Mouse (Mus musculus) C3H10T1/2 (cell line): ENCODE data around the gene Olfr648. TPM values are rescaled to one million over a fixed set of nuclear protein-coding genes. Genes with fewer than 3 reads are reported as not detected.

Experiments used
- polyA plus RNA-seq, 2 experiments: library from polyadenylated mRNA; unstranded; fragments of >200 nt; fragmentation: generic; extraction: Trizol; gene quantifications; one replicate each; pipeline ENCODE4 v1.2.1; 2012; ENCODE audit warnings: missing spikeins in 2 of 2

The Olfr648 gene
- under 1 TPM in 1 of 2 experiments, not detected in 1; 0.01 TPM for polyA plus RNA-seq

DNA sequence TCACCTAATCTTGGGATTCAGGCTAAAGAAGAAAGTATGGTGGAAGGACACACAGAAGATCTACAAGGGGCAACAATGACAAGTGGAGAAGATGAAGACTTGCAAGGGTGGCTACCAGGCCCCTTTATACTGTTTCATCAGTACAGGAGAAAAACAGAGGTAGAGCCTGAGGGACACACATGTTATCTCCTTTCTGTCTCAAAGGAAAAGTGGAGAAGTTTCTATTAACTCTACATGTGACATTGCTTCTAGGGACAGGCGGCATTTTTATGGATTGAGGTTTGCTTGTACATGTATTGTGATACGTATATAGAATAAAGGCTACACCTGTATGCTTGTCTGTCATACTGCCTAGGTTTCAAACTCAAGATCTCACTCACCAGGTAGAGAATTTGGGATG lies at the start of gene Olfr648:
Olfr648 (minus strand) TSS at position 101 of the 400 bp plus-strand sequence.

DNA sequence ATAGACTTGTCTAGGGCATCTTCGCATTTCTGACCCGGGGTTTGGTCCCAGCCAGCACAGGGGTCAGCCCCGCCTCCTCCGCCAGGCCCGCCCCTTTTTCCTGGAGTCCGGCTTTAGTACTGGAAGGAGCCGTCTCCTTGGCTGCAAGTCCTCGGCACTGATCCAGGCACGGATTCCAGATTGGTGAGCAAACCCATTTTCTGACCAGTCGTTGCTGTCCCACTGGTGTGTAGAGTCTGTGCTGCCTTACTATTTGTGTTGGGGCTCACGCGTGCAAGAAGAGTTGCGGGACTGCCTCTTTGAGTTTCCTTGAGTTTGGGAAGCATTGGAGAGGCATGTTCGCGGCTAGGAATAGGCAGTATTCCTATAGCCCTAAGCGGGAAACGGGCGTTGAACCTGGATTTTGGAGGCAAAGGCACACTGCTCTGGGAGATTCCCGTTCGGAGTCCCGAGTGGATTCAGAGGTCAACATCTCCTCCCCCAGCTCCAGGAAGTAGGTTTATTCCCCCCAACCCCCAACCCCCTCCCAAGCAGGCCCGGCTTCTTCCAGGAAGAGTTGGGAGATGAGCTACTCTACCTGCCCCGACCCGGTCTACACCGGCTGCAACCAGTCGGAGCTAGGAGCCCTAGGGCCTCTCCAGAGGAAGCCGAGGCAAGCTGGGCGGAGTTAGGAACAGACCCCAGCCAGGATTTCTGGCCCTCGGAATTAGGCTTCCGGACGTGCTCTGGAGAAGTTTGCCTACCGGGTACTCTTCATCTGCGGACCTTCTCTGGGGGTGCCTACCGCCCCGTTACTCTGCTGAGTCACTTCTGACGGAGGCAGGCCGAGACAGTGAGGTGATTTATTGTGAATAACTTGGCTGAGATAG lies 35.7 kb upstream of the Olfr648 start, which contains the start of gene Trim6:
Trim6 (plus strand) TSS at position 93 of the 869 bp plus-strand sequence.

DNA sequence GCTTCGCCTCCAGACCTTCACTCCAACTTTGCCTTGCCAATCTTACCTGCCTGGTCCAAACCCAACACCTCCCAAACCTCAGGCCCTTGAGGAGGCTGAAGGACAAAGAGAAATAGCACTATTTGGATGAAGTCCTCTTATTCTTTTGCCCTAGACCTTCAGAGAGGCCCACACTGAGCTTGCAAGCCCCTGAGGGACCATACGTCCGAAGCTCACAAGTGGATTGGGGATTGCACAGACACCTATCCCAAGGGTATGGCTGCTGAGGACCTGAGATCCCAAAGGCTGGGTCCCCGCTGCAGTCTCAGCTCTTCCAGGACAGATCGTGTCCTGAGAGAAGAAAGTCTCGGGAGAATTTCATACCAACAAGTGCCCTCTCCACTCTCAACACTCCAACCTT lies 12.7 kb upstream of the Olfr648 start, which contains the start of gene Olfr649:
Olfr649 (minus strand) TSS at position 101 of the 400 bp plus-strand sequence.

DNA sequence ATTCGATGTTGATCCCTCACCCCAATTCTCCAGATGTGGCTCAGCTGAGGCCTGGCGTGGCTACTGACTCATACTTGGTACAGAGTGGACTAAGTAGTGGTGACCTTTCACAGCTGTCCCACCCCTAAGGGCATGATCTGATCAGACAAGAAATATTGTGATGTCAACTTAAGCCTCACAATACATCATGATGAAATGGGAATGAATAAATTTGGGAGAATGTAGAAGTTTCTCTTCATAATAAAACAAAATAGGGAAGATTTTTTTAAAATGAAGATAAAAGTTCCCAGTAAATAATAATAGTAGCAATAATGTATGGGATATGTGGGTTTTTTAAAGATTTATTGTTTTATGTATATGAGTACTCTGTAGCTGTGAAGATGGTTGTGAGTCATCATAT lies 32.7 kb downstream of the Olfr648 start, which contains the start of gene Ubqlnl:
Ubqlnl (minus strand) TSS at position 101 of the 400 bp plus-strand sequence.

DNA sequence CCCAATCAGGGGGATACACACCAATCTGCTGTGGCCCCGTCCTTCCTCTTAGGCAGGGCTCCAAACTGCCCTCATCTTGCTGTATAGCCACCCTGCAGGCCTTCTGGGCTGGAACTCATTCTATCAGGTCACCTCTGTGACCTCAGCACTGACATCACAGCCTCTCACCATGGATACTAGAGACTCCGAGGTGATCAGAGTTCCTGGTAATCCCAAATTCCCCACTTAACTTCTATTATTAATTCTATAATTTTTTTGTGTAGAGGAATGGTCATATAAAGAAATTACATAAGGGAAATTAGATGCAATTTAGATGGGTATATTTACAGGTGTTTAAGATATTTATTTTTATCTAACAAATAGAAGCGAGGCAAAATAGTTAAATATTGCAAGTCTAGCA lies 40.0 kb downstream of the Olfr648 start, which contains the start of gene Ubqln3:
Ubqln3 (minus strand) TSS at position 101 of the 400 bp plus-strand sequence.

DNA sequence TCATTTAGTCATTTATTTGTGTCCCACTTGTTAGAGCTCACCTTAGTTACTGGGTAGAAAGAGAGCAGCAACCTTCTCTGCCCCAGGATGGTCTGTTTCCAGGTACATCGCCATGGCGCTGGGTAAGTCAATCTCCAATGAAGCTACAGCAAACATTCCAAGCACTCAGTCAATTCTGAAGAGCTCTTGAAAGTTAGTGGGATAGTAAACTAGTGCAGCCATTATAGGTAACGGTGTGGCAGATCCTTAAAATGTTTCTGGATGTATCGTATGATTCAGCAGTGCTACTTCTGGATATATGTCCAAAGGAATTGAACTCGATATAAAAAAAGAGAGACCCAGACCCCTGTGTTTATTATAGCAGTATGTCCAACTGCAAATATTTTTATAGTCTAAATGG lies 45.9 kb downstream of the Olfr648 start, which contains the start of gene Olfr643:
Olfr643 (minus strand) TSS at position 101 of the 400 bp plus-strand sequence.

DNA sequence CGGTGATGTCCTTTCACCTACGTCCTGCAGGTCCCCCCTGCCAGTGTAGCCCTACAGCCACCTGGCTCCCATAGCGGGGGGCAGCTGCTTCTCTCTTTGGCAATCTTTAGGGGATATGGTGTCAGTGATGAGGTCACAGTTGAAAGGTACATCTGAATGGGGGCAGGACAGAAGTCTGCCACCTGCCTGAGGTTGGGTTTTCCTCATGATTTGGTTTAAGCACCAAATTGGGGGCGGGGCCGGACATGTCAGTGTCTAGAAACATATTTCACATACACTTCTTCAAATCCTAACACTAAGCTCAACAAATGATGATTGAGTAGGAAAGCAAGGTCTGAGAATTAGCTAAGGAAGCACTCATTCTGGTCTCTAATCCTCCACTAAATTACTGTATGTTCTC lies 53.5 kb downstream of the Olfr648 start, which contains the start of gene Ubqln5:
Ubqln5 (minus strand) TSS at position 101 of the 400 bp plus-strand sequence.

Other genes with a start within 250 kb of the Olfr648 start
- not detected for gene Olfr632, start 249.0 kb downstream of the Olfr648 start, polyA plus RNA-seq
- gene Olfr633, start 239.0 kb downstream of the Olfr648 start, polyA plus RNA-seq = not detected
- not detected for gene Olfr635, start 212.2 kb downstream of the Olfr648 start, polyA plus RNA-seq
- not detected for gene Olfr638, start 184.6 kb downstream of the Olfr648 start, polyA plus RNA-seq
- gene Olfr639, start 166.1 kb downstream of the Olfr648 start, polyA plus RNA-seq = not detected
- gene Olfr640, start 157.8 kb downstream of the Olfr648 start, polyA plus RNA-seq = not detected
- not detected for gene Olfr641, start 147.9 kb downstream of the Olfr648 start, polyA plus RNA-seq
- gene Olfr642, start 130.7 kb downstream of the Olfr648 start, polyA plus RNA-seq = not detected
- gene 4930516K23Rik, start 121.9 kb downstream of the Olfr648 start, polyA plus RNA-seq = not detected
- gene Olfr644, start 111.5 kb downstream of the Olfr648 start, polyA plus RNA-seq = not detected
- gene Olfr645, start 97.9 kb downstream of the Olfr648 start, polyA plus RNA-seq = not detected
- gene Olfr646, start 78.5 kb downstream of the Olfr648 start, polyA plus RNA-seq = not detected
- not detected for gene Ubqln5, start 53.6 kb downstream of the Olfr648 start, polyA plus RNA-seq
- gene Olfr643, start 46.0 kb downstream of the Olfr648 start, polyA plus RNA-seq = not detected
- gene Ubqln3, start 40.1 kb downstream of the Olfr648 start, polyA plus RNA-seq = not detected
- gene Ubqlnl, start 32.8 kb downstream of the Olfr648 start, polyA plus RNA-seq = not detected
- gene Olfm5, start 18.6 kb downstream of the Olfr648 start, polyA plus RNA-seq = not detected
- not detected for gene Olfr649, start 12.6 kb upstream of the Olfr648 start, polyA plus RNA-seq
- gene Trim6, start 35.4 kb upstream of the Olfr648 start, polyA plus RNA-seq = under 1 TPM; 0.07 to 0.15 TPM
- gene Trim34a, start 61.1 kb upstream of the Olfr648 start, polyA plus RNA-seq = under 1 TPM; 0.01 to 0.54 TPM
- not detected for gene Trim5, start 104.7 kb upstream of the Olfr648 start, polyA plus RNA-seq
- gene Trim12a, start 132.1 kb upstream of the Olfr648 start, polyA plus RNA-seq = under 1 TPM in 1 of 2 experiments, not detected in 1; 0.01 TPM
- under 1 TPM in 1 of 2 experiments, not detected in 1; 0.92 TPM for gene Trim34b, start 146.1 kb upstream of the Olfr648 start, polyA plus RNA-seq
- 1 to 10 TPM in 1 of 2 experiments, under 1 TPM in 1; 0.13 to 3.7 TPM for gene Trim12c, start 170.0 kb upstream of the Olfr648 start, polyA plus RNA-seq
- not detected for gene Trim30b, start 186.5 kb upstream of the Olfr648 start, polyA plus RNA-seq
- not detected for gene Trim30c, start 217.4 kb upstream of the Olfr648 start, polyA plus RNA-seq